Mouse (Mus musculus) spleen, adult 2 months (tissue): ENCODE results near the gene Prr23a1.

Experiments
- CTCF ChIP-seq: fragments of 200-500 bp; IDR thresholded peaks from 2 replicates; pipeline ENCODE4 v1.5.1; 2011; ENCODE audit warnings: mild to moderate bottlenecking, inconsistent platforms; ENCODE audit not compliant: insufficient read depth, insufficient read length, insufficient replicate concordance; ENCODE audit errors: extremely low read depth
- POLR2A ChIP-seq: fragments of 200-500 bp; IDR thresholded peaks from 2 replicates; pipeline ENCODE4 v1.6.1; 2011; ENCODE audit warnings: low read depth, low read length, inconsistent platforms

GRCm38 (mm10) chr9:98856210-98856609 is 13.9 kb downstream of the Prr23a1 start, which contains the start of gene Prr23a2:
- TF ChIP-seq CTCF (no peak), POLR2A (no peak)
